Mouse (Mus musculus) embryonic fibroblast, embryonic 13.5 days (primary cell): ENCODE measurements at regions not wholly inside any gene's neighbourhood (a gene's known extent, or its start where the extent isn't known, plus 50 kb on each side); places are given as distances from the start of the nearest gene placed in this dataset.
"Not testable (repeated sequence)": the region's sequence is repeated elsewhere in the genome, so short reads cannot be mapped to it uniquely, and the experiment has no call there.

Experiments used
- CTCF ChIP-seq: IDR thresholded peaks from 2 replicates; pipeline ENCODE4 v1.5.1; 2011; ENCODE audit warnings: mild to moderate bottlenecking, control low read depth, low read length, moderate library complexity, borderline replicate concordance; ENCODE audit not compliant: insufficient read depth
- POLR2A ChIP-seq: IDR thresholded peaks from 2 replicates; pipeline ENCODE4 v1.6.1; 2011; ENCODE audit warnings: low read depth, mild to moderate bottlenecking, control low read depth, low read length, moderate library complexity

GRCm38 (mm10) chr13:62015424-62016167 is 114.1 kb upstream of the Zfp808 start:
- peak; percentile 66 for TF ChIP-seq POLR2A
- TF ChIP-seq CTCF = not testable (repeated sequence)
